Mouse (Mus musculus): ENCODE results near the gene Mrpl50. TPM values are rescaled to one million over a fixed set of nuclear protein-coding genes. Genes with fewer than 3 reads are reported as not detected.
"Not testable (repeated sequence)": the region's sequence is repeated elsewhere in the genome, so short reads cannot be mapped to it uniquely, and the experiment has no call there.

The Mrpl50 gene
- polyA plus RNA-seq, 1 experiment from 2014 or later = 30.6 TPM

GRCm38 (mm10) chr4:49514441-49514840 is 6.5 kb downstream of the Mrpl50 start:
- H3K4me3 ChIP-seq (ENCODE audit: low read depth, low read length) = no peak overlapping the region
- no peaks in the 10 kb centered on the region for H3K36me3 ChIP-seq (ENCODE audit: insufficient read depth, low read length)
- no peaks in the 10 kb centered on the region for H3K27me3 ChIP-seq (replicated peaks; ENCODE audit: insufficient read depth, low read length)
- no peak overlapping the region for H3K4me2 ChIP-seq (replicated peaks; ENCODE audit: low read depth, low read length)
- H3K4me1 ChIP-seq (ENCODE audit: insufficient read depth, low read depth, low read length) = no peaks in the 10 kb centered on the region
- no peaks in the 10 kb centered on the region for H3K9me3 ChIP-seq (ENCODE audit: low read length)
- H3K9ac ChIP-seq (replicated peaks; ENCODE audit: low read depth) = no peak overlapping the region
- WGBS = 93% methylated on average over 6 of the region's 6 CpGs
- H3K27ac ChIP-seq (ENCODE audit: low read length) = no peak overlapping the region
- DNase-seq (ENCODE audit: low spot score) (no peak), ATAC-seq (no peak)
- TF ChIP-seq CTCF (IDR thresholded peaks at IDR 0.05) (no peak), EP300 (IDR thresholded peaks at IDR 0.05) (no peak)

- H3K27me3 ChIP-seq (replicated peaks; ENCODE audit: insufficient read depth, low read length) = no peaks in the 10 kb centered on the region
- H3K9me3 ChIP-seq (ENCODE audit: low read length) = no peaks in the 10 kb centered on the region
- no peaks in the 10 kb centered on the region for H3K36me3 ChIP-seq (ENCODE audit: insufficient read depth, low read length)
- H3K27ac ChIP-seq (ENCODE audit: low read length) = no peak overlapping the region
- no peak overlapping the region for H3K4me2 ChIP-seq (replicated peaks; ENCODE audit: low read depth, low read length)
- H3K4me3 ChIP-seq (ENCODE audit: low read depth, low read length) = no peak overlapping the region
- H3K4me1 ChIP-seq (ENCODE audit: insufficient read depth, low read depth, low read length) = no peaks in the 10 kb centered on the region
- ATAC-seq (no peak), DNase-seq (ENCODE audit: low spot score) (no peak)
- 94% methylated on average over 4 of the region's 4 CpGs for WGBS
- H3K9ac ChIP-seq (replicated peaks; ENCODE audit: low read depth) = no peak overlapping the region
- TF ChIP-seq EP300 (IDR thresholded peaks at IDR 0.05) (no peak), CTCF (IDR thresholded peaks at IDR 0.05) (no peak)
Observed at GRCm38 (mm10) chr4:49512636-49513035, 8.3 kb downstream of the Mrpl50 start.

GRCm38 (mm10) chr4:49510236-49510835 is 10.6 kb downstream of the Mrpl50 start:
- WGBS = 47% methylated on average over 1 of the region's 1 CpGs
- not testable (repeated sequence) for H3K4me1 ChIP-seq (ENCODE audit: insufficient read depth, low read depth, low read length); H3K4me2 ChIP-seq (replicated peaks; ENCODE audit: low read depth, low read length); H3K4me3 ChIP-seq (ENCODE audit: low read depth, low read length); H3K27me3 ChIP-seq (replicated peaks; ENCODE audit: insufficient read depth, low read length); ATAC-seq; H3K27ac ChIP-seq (ENCODE audit: low read length); H3K9ac ChIP-seq (replicated peaks; ENCODE audit: low read depth); DNase-seq (ENCODE audit: low spot score); H3K9me3 ChIP-seq (ENCODE audit: low read length); H3K36me3 ChIP-seq (ENCODE audit: insufficient read depth, low read length)

DNA sequence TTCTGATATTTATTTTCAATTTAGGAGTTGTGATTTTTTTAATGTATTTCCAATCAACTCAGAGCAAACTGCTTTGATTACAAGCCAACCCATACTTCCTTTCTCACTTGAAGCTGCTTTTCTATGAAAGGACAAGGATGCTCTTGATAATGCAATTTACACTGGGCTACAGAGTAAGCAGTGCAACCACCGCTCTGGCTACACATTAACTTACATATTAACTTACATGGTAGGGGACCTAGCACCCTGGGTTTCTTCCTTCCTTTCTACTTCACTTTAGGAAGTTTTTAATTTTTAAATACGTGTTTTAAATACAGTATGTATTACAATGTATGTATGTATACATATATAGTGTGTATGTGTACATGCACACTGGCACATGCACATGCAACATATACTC is 11.7 kb downstream of the Mrpl50 start:
- H3K27me3 ChIP-seq (replicated peaks; ENCODE audit: insufficient read depth, low read length) = no peaks in the 10 kb centered on the region
- no peaks in the 10 kb centered on the region for H3K4me1 ChIP-seq (ENCODE audit: insufficient read depth, low read depth, low read length)
- no peak overlapping the region for H3K4me3 ChIP-seq (ENCODE audit: low read depth, low read length)
- no peaks in the 10 kb centered on the region for H3K9me3 ChIP-seq (ENCODE audit: low read length)
- no peaks in the 10 kb centered on the region for H3K36me3 ChIP-seq (ENCODE audit: insufficient read depth, low read length)
- H3K4me2 ChIP-seq (replicated peaks; ENCODE audit: low read depth, low read length) = no peak overlapping the region
- 69% methylated on average over 2 of the region's 2 CpGs for WGBS
- no peak overlapping the region for H3K27ac ChIP-seq (ENCODE audit: low read length)
- DNase-seq (ENCODE audit: low spot score) = no peak
- ATAC-seq = no peak
- no peak for TF ChIP-seq EP300 (IDR thresholded peaks at IDR 0.05)
- no peak for TF ChIP-seq CTCF (IDR thresholded peaks at IDR 0.05)
- H3K9ac ChIP-seq (replicated peaks; ENCODE audit: low read depth) = no peak overlapping the region

GRCm38 (mm10) chr4:49506386-49506785 is 14.5 kb downstream of the Mrpl50 start, which contains the start of gene Baat:
Baat (minus strand) TSS chr4:49506557.
- Histone ChIP-seq H3K4me2 (replicated peaks; ENCODE audit: low read depth, low read length) (no peak within 1 kb of the TSS), H3K4me3 (ENCODE audit: low read depth, low read length) (no peak within 1 kb of the TSS), H3K4me1 (ENCODE audit: insufficient read depth, low read depth, low read length) (no peaks in the 10 kb centered on the region), H3K36me3 (ENCODE audit: insufficient read depth, low read length) (no peaks in the 10 kb centered on the region), H3K27ac (ENCODE audit: low read length) (no peak within 1 kb of the TSS), H3K9ac (replicated peaks; ENCODE audit: low read depth) (no peak within 1 kb of the TSS), H3K27me3 (replicated peaks; ENCODE audit: insufficient read depth, low read length) (no peaks in the 10 kb centered on the region), H3K9me3 (ENCODE audit: low read length) (no peaks in the 10 kb centered on the region)
- 43% methylated on average over 3 of the region's 3 CpGs for WGBS
- TF ChIP-seq CTCF (IDR thresholded peaks at IDR 0.05) = no peak
- no peak for TF ChIP-seq EP300 (IDR thresholded peaks at IDR 0.05)
- ATAC-seq (no peak), DNase-seq (ENCODE audit: low spot score) (no peak)

GRCm38 (mm10) chr4:49503563-49503962 is 17.3 kb downstream of the Mrpl50 start:
- no peak for DNase-seq (ENCODE audit: low spot score)
- Histone ChIP-seq H3K4me2 (replicated peaks; ENCODE audit: low read depth, low read length) (no peak overlapping the region), H3K9ac (replicated peaks; ENCODE audit: low read depth) (no peak overlapping the region), H3K9me3 (ENCODE audit: low read length) (no peaks in the 10 kb centered on the region), H3K27ac (ENCODE audit: low read length) (no peak overlapping the region), H3K4me3 (ENCODE audit: low read depth, low read length) (no peak overlapping the region), H3K36me3 (ENCODE audit: insufficient read depth, low read length) (no peaks in the 10 kb centered on the region), H3K27me3 (replicated peaks; ENCODE audit: insufficient read depth, low read length) (no peaks in the 10 kb centered on the region), H3K4me1 (ENCODE audit: insufficient read depth, low read depth, low read length) (no peaks in the 10 kb centered on the region)
- TF ChIP-seq EP300 (IDR thresholded peaks at IDR 0.05) = no peak
- TF ChIP-seq CTCF (IDR thresholded peaks at IDR 0.05) = no peak
- no peak for ATAC-seq
- WGBS = 87% methylated on average over 1 of the region's 1 CpGs

DNA sequence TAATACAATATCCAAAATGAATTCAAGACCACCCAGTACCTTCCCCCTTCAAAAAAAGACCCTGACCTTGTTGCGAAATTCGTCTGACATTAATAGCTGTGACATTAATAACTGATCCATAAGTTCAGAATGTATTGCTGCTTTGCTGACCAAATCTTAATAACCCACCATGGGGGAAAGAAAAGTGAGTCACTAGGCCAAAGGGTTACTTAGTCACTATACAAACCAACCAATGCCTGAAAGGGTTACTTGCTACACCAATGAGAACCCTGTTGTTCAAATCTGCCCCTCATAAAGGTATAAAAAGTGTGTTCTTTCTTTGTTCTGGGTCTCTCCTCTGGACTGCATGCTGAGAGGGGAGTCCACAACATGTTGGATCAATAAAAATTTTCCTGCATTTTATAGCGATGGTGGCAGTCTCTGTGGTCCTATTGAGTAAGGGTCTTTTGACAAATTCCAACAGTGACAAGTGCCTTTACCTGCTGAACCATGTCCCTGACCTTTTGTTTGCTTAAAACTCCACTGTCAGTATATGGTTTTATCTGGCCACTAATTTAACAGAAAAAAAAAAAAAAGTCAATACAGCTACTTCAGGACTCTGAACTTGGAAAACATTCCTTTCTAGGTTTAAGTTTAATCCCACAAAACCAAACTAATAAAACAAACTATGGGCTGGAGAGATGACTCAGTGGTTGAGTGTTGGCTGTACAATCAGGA is 34.8 kb downstream of the Mrpl50 start:
- 66% methylated on average over 3 of the region's 3 CpGs for WGBS
- ATAC-seq = not testable (repeated sequence)

More for the DNA sequence above, 34.8 kb downstream of the Mrpl50 start:
- not testable (repeated sequence) for H3K27ac ChIP-seq (ENCODE audit: low read length); DNase-seq (ENCODE audit: low spot score); H3K9ac ChIP-seq (replicated peaks; ENCODE audit: low read depth); H3K36me3 ChIP-seq (ENCODE audit: insufficient read depth, low read length); H3K4me2 ChIP-seq (replicated peaks; ENCODE audit: low read depth, low read length); H3K4me3 ChIP-seq (ENCODE audit: low read depth, low read length); H3K4me1 ChIP-seq (ENCODE audit: insufficient read depth, low read depth, low read length); H3K9me3 ChIP-seq (ENCODE audit: low read length); H3K27me3 ChIP-seq (replicated peaks; ENCODE audit: insufficient read depth, low read length)
